Mouse (Mus musculus): ENCODE measurements around the gene Maml2.

Maml2 gene

DNA sequence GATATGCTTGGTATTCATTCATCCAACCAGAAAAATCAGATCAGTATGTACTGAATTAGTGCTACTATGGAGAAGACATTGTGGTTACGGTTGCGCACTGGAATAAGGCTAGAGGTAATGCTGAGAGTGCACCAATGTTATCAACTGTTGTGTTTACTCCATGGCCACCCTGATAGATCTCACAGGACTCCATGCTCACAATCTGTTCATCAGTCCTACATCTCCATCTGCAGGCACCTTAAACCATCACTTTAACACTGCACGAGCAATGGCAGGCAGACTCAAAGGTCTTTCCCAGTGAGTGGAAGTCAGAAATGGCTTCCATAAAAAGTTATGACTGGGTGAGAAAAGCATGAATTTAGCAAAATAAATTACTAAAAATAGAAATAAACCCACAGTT is 324.2 kb downstream of the Maml2 start:
- DNase-seq: no peak

- DNase-seq: no peak
Observed at GRCm38 (mm10) chr9:13622426-13622825, 324.7 kb downstream of the Maml2 start.

DNA sequence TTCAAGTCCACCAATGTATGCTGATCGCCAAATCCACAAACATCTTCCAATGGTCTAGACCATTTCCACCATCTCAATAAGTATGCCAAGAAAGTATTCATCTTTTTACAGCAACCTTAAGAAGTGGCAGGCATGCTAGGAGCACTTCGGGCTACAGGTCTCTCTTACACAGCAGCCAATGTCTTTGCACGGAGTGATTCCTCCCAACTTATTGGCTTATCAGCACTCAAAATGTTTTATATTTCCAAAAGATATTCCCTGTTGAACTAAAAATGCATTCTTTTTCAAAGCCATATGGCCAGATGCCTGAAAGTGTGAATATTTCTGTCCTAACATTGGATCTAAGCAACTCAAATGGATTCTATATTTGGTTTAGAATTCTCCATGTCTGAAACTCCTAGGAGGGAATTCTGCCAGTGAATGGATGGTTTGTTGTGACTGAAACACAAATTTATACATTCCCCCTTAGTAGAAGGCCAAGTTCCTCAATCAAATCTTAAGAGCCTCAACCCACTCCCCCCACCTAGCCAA is 326.2 kb downstream of the Maml2 start:
- no peak for DNase-seq

- no peak for DNase-seq
Observed at GRCm38 (mm10) chr9:13624780-13625179, 327.0 kb downstream of the Maml2 start.

DNA sequence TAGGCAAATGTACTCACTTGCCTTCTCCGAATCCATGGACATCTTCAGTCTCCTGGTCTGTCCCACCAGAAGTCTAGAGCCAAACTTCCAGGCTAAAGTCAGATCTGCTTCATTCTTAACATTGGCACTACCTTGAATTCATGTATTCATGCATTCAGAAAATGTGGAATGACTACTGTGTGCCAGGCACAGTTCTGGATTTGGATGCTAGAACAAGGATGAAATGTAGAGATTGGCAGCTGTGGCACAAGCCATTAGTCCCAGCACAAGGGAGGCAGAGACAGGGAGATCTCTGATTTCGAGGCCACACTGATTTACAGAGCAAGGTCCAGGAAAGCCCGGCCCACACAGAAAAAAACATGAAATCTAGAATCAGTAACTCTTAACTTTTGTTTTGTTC is 327.5 kb downstream of the Maml2 start:
- DNase-seq: no peak

GRCm38 (mm10) chr9:13626480-13626879 is 328.7 kb downstream of the Maml2 start:
- no peak for DNase-seq

DNA sequence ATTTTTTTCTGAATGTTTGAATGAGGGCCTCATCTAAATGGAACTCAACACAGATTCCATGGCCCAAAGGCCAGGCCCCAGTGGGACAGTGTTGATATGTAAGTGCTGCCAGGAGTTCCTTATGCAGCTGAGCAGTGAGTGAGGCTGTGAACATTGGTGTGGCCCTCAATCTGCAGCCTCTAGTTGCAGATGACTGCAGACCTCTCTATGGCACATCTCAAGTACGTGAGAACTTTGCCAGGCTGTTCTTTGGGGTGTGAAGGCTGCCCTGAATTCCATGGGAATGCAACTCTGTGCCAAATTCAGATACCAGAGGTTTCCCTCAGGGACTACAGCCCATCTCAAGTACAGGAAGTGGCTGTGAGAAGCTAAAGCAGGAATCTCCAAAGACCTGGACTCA is 335.6 kb downstream of the Maml2 start:
- peak; percentile 29 for DNase-seq

- DNase-seq: no peak
Observed at GRCm38 (mm10) chr9:13639655-13640054, 341.9 kb downstream of the Maml2 start.

- peak; percentile 49 for DNase-seq
Observed at GRCm38 (mm10) chr9:13645153-13645552, 347.4 kb downstream of the Maml2 start.

DNA sequence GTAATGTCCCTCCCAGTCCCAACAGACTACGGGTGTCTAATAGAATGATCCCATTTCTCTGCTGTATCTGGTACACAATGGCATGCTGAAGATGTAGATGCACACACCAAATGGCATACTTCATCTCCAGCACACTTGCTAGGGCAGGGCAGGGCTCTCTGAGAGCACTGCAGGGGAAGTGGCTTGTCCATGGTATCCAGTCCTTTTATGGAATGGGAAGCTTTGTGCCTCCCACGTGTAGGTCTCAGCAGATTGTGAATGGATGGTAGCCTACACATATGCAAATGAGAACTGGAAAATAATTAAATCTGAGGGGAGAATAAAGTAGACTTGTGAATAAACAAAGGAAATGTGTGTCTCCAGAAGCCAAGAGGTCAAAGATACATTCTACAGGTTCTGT is 353.3 kb downstream of the Maml2 start:
- DNase-seq: no peak

DNA sequence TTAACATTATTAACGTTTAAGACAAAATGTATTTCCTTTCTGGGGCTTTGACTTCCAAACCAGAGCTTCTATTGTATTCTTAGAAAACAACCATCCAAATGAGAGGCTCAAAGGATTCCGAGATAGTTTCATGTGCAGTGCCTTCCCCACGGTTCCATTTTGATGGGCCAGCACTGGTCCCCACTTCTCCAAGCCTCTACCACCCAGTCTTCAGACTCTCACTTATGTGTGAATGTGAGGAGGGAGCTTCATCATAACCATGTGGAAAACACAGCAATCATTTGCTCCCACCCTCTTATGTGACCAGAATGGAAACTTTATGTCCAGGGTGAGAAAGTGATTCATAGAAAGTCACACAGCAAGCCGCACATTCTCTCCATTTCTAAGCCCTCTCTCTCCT is 354.1 kb downstream of the Maml2 start:
- no peak for DNase-seq

- DNase-seq: no peak
Observed at GRCm38 (mm10) chr9:13652389-13652877, 354.7 kb downstream of the Maml2 start.

DNA sequence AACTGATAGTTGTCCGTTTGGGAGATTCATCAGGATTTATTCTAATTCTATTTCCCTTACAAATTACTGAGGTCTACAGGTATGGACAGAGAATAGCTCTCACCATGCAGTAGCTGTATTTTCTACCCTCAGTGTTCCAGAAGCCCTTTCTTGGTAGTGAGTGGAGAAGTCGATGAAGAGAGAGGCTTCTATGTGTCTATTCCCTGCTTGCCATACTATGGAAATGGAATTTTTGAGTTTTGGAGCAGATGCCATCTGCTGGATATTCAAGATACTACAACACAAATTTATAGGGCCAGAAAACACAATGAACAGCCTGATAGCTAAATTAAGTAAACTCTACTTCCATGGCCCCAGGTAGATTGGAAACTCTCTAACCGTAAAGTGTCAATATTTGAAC is 355.2 kb downstream of the Maml2 start:
- peak; percentile 70 for DNase-seq

DNA sequence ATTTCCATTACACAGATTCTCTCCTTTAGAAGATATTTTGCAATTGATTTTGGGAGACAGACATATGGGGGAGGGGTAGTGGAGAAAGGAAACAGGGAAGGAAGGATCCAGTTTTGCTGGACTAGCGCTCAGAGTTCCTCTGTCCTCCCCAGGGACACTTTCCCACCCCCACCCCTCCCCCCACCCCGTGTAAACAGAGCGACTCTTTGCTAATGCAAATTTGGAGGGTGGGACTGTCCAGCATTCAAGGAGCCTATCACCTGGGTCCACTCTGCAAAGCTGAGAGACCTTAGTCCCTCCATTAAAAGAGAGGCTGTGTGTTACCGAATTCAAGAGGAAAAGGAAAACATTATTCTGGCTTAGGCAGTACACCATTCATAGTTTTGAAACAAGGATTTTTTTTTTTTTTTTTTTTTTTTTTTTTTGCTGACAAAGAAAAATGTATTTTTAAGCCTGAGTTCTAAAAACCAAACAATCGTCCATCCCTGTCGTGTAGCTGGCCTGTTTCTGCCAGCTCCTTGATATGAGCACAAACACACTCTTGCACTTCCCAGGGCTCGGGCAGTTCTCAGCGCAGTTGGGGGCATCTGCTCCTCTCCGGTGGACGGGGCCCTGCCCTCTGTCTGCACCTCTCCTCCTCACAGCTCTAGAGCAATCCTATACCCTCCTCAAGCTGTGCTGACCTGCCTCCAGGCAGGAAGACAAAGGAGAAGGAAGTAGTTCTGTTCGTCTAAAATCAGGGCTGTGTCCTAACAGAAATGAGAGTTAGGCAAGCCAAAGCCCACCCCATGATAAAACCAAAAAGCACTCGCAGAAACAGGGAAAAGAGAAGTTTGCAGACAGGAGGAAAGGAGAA is 364.2 kb downstream of the Maml2 start:
- DNase-seq: no peak

DNA sequence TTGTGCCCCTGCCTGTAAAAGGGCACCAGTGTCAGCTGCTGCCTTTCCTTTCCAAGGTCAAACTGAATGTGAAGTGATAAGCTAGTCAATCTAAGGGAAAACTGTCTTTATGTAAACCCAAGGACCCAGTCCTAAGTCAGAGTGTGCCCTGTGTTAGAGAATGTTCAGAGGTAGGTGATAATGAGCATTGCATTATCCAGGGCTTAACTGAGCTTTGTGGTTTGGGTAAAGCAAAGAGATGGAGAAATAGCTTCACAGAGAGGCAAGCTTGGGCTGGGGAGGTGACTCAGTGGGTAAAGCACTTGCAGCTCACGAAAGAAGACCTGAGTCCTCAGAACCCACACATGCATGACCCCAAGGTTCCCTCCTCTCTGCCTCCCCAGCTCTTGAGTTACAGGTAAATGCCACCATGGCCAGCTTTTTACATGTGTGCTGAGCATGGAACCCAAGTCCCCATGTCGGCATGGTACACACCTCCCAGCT is 367.8 kb downstream of the Maml2 start:
- DNase-seq: no peak

DNA sequence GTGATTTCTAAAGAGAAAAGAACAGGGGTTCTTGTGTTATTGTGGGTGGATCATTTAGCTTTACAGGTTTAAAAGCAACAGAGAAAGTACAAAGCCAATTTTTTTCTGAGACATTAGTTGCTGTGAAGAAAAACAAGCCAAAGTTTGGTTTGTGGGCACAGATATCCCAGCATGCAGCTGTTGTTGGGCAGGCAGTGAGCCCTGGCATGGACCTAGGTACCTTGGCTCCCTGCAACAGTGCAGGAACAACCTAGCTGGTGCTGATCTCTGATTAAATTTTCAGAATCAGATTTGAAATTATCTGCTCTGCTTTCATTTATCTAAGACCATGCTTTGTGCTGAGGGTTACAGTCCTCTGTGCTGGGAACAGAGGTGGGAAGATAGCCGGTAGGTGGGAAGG is 370.2 kb downstream of the Maml2 start:
- no peak for DNase-seq

- no peak for DNase-seq
Observed at GRCm38 (mm10) chr9:13668742-13669141, 371.0 kb downstream of the Maml2 start.

DNA sequence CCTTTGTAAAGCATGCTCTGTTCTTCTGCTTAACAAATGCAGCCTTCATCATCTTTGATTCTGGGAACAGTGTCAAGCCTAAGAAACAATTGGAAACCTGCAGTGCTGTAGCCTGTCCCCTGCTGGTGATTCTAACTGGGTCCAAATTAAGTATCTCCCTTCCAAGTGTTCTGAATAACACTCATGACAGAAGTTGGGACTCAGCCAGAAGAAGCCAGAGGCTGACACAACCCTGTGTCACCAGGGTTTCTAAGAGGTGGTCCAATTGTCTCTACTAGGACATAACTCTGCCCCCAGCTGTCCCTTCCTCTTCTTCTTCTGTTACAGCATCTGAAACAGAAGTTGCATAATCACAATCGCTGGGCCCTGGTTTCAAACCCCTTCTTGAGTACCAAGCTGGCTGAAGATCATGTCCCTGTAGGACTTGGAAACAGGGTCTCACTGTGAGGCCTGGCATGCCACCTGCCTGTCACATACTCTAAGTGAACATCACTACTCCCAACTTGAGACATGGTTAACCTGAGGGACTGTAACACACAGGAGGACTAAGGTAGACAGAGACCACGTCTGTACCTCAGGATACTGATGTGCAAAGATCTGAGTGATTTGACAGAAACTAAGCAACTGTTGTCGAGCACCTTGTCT is 373.5 kb downstream of the Maml2 start:
- no peak for DNase-seq

- DNase-seq: no peak
Observed at GRCm38 (mm10) chr9:13673304-13673703, 375.5 kb downstream of the Maml2 start.

DNA sequence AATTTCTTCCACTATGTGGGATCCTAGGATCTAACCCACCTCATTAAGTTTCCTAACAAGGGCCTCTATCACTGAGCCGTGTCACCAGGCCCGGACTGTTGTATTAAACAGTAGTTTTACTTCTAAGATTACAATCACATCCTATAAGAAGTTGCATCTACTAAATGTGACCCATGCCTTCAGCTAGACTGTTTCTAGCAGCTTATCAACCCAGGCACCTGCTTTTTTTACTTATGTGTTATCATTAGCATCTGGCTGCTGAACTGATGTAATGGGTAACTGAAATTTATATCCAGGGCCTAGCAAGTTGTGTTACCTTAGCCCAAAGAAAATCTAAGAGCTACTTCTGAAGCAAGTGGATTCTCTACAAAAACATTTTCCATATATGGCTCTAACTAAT is 380.3 kb downstream of the Maml2 start:
- DNase-seq: no peak

DNA sequence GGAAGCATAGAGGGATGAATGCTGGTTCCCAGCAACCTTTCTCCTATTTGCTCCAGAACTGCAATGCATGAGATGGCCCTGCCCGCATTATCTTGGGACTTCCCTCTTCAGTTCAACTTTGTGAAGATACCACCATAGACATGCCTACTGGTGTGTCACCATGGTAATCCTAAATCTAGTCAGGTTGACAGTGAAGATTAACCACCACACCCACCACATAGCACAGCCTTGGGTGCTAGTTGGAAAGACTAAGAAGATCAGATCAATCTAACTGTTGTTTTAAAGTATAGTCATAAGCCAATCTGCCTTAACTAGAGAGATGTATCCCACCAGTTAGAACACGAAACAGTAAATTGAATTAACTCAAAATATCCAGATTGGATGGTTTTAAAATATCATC is 381.9 kb downstream of the Maml2 start:
- DNase-seq: no peak

- DNase-seq: no peak
Observed at GRCm38 (mm10) chr9:13681147-13681546, 383.4 kb downstream of the Maml2 start.

DNA sequence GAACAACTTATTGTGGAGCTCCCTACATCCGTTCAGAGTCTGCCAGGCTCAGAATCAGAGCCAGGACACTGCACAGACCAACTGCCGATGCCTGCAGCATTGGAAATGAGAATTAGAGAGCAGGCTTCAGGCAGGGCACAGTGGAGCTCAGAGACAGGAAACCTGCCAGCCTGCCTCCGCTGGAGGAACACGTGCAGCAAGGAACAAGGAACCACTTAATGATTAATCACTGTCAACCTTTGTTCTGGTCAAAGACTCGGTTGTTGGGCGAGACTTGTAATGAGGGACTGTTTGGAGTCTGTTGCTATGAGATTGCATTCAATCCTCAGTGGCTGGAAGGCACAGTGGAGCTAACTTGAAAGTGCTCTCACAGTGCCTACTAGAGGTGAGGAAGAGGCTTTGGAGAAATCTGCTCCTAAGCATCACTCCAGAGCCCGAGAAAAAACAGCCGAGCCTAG is 383.9 kb downstream of the Maml2 start:
- peak; percentile 94 for DNase-seq

Measured in kidney, adult 9 months (tissue).